Mouse (Mus musculus) retina, embryonic 14.5 days (tissue): ENCODE measurements around the gene Tmem120b.
A peak's percentile ranks its signal among the peaks of the same experiment; 100 is the strongest.

Experiments used
- DNase-seq: peaks from one replicate; pipeline ENCODE4 v3.0.0-alpha.2; 2015; ENCODE audit warnings: low spot score

Gene Tmem120b

DNA sequence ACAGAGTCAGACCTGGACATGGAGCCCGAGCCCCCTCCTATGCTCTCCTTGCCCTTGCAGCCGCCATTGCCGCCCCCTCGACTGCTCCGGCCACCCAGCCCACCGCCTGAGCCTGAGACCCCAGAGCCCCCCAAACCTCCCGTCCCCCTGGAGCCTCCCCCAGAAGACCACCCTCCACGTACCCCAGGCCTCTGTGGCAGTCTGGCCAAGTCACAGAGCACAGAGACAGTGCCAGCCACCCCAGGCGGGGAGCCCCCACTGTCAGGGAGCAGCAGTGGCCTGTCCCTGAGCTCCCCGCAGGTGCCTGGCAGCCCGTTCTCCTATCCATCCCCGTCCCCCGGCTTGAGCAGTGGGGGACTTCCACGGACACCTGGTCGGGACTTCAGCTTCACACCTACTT is 91.7 kb downstream of the Tmem120b start:
- DNase-seq: no peak

DNA sequence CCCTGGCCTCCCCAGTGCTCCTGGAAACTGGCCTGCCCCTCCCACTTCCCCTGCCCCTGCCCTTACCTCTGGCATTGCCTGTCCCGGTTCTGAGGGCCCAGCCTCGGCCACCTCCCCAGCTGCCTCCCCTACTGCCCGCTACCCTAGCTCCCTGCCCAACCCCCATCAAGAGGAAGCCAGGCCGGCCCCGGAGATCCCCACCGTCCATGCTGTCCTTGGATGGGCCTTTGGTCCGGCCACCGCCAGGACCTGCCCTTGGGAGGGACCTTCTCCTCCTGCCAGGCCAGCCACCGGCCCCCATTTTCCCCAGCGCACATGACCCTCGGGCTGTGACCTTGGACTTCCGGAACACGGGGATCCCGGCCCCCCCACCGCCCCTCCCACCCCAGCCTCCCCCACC is 92.1 kb downstream of the Tmem120b start:
- DNase-seq: no peak

DNA sequence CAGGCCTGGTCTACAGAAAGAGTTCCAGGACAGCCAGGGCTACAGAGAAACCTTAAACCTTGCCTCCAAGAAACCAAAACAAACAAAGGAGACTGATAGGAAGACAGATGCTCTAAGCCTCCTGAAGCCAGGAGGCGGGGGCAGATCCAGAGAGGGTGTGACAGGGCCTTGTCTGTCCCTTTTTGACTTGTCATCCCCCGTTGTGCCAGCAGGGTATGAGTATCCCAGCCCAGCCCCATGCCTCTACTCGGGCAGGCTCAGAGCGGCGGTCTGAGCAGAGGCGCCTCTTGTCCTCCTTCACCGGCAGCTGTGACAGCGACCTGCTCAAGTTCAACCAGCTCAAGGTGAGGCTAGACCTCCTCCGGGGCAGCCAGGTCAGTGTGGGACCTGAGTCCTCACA is 94.7 kb downstream of the Tmem120b start:
- peak; percentile 14 for DNase-seq

DNA sequence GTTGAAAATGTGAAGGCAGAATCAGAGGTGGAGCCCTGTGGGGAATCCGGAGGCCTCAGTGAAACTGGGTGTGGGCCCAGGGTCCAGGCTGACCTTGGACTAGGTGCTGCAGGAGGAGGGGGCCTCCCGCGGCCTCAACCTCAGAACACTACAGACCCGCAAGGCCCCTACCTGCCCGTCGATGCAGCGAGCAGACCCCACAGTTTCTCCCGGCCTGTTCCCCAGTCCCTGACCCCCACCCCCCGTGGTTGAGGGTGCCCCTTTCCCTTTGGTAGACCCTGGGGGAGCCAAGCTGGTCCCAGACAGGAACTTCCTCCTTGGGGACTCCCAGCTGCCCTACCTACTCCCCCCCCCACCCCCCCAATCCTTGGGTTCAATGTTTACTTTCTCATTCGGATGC is 98.2 kb downstream of the Tmem120b start:
- DNase-seq: no peak
